Comparison of ENCODE assay signal across 8 mouse cellular contexts in genomic region chrX:36644657-36645551, GRCm38 (mm10). TPM values are rescaled to one million over a fixed set of nuclear protein-coding genes. Genes with fewer than 3 reads are reported as not detected.
DNase-seq lines count a peak whose midpoint lies in the region; ATAC-seq lines count a peak whose summit lies in the region.

Gene Akap17b, minus strand, starts transcription at chrX:36645395.

- H3K27me3 ChIP-seq in megakaryocyte, embryonic 14.5 days (replicated peaks) = no peaks in the 10 kb centered on the region

- peak; percentile 94 for ATAC-seq in inflammation-experienced regulatory T-cells, adult 6 months

- H3K9me3 ChIP-seq in megakaryocyte, embryonic 14.5 days = no peaks in the 10 kb centered on the region

- H3K4me1 ChIP-seq in megakaryocyte, embryonic 14.5 days = peaks cover 4% of the 10 kb centered on the region; the same call in 1 of the 2 replicates

- peaks cover 2% of the 10 kb centered on the region for H3K36me3 ChIP-seq in megakaryocyte, embryonic 14.5 days (replicated peaks; ENCODE audit: low read length)

- DNase-seq in adrenal gland, adult 18-20 months (ENCODE audit: low spot score in 2 of 2) = peak; percentile 71 to 72
- DNase-seq in embryo, embryonic 10.5 days (ENCODE audit: low spot score) = peak; percentile 90
- DNase-seq in gastrocnemius, postnatal 14 days = peak; percentile 81
- DNase-seq in left cerebral cortex, adult 9 months (ENCODE audit: low spot score in 2 of 2) = peak; percentile 68 to 82
- peak; percentile 78 for DNase-seq in right cerebral cortex, adult 2 months (ENCODE audit: low spot score in 2 of 2)
- DNase-seq in urinary bladder, postnatal 10 days (ENCODE audit: low spot score) = peak; percentile 17

- peak within 1 kb of the TSS; percentile 93 for H3K4me3 ChIP-seq in megakaryocyte, embryonic 14.5 days (replicated peaks)

- intact Hi-C loops in gastrocnemius, postnatal 14 days (cut with DNase I; ENCODE audit: low total_unique reads) = no loop called here

RNA-seq across cellular contexts. Expression of gene Akap17b, which starts in this region (rescaled TPM):
- 1 to 10 TPM; 2.9 to 5.4 TPM for total RNA-seq in adrenal gland, adult 18-20 months (2021)
- 1 to 10 TPM; 1.4 to 1.6 TPM for total RNA-seq in gastrocnemius, postnatal 14 days (2021)
- polyA plus RNA-seq in inflammation-experienced regulatory T-cells, adult 6 months (2017; shearing (Covaris generic)) = 1 to 10 TPM in 1 of 3 experiments, under 1 TPM in 2; 0.58 to 1.3 (median 0.79) TPM
- 0.49 TPM in 1 of 2 replicates, not detected in the other for polyA plus RNA-seq in megakaryocyte, embryonic 14.5 days (2012; ENCODE audit: insufficient read depth, low replicate concordance)

Comparison
In these comparisons a context has a peak if more than half of its experiments do, and no peak if none do; other contexts are left out.
1. Peak in every context shown above with its lines: DNase-seq, ATAC-seq and H3K4me3 ChIP-seq.
2. DNase-seq: peak in every context shown above with its lines; median percentile 90 in embryo, embryonic 10.5 days; 81 in gastrocnemius, postnatal 14 days; 78 in right cerebral cortex, adult 2 months; 75 in left cerebral cortex, adult 9 months; 72 in adrenal gland, adult 18-20 months; 17 in urinary bladder, postnatal 10 days.